Mouse (Mus musculus) embryonic facial prominence, embryonic 13.5 days (tissue): ENCODE results near the gene Grk6. TPM values are rescaled to one million over a fixed set of nuclear protein-coding genes. Genes with fewer than 3 reads are reported as not detected.

Source experiments
- ATAC-seq: fragments of 200-750 bp; cut with Nextera tagmentation; 2 replicates; pipeline ENCODE4 v1.8.0; 2017; ENCODE audit warnings: low read depth; ENCODE audit not compliant: insufficient number of reproducible peaks, insufficient read depth, low FRiP score, low TSS enrichment
- H3K27ac ChIP-seq: fragments of 300-500 bp; sonication (generic); 2 replicates; pipeline ENCODE4 v1.5.1; 2015; ENCODE audit warnings: moderate library complexity, mild to moderate bottlenecking, inconsistent platforms
- H3K27me3 ChIP-seq: fragments of 300-500 bp; sonication (generic); 2 replicates; pipeline ENCODE4 v1.6.1; 2015; ENCODE audit warnings: mild to moderate bottlenecking, inconsistent platforms
- H3K36me3 ChIP-seq: fragments of 300-500 bp; sonication (generic); 2 replicates; pipeline ENCODE4 v1.6.1; 2015; ENCODE audit warnings: mild to moderate bottlenecking, inconsistent platforms
- H3K4me1 ChIP-seq: fragments of 300-500 bp; sonication (generic); 2 replicates; pipeline ENCODE4 v1.6.1; 2015; ENCODE audit warnings: inconsistent platforms
- H3K4me2 ChIP-seq: fragments of 300-500 bp; sonication (generic); 2 replicates; pipeline ENCODE4 v1.6.1; 2015; ENCODE audit warnings: moderate library complexity, mild to moderate bottlenecking, inconsistent platforms
- H3K4me3 ChIP-seq: fragments of 300-500 bp; sonication (generic); 2 replicates; pipeline ENCODE4 v1.5.1; 2015; ENCODE audit warnings: mild to moderate bottlenecking, inconsistent platforms
- H3K9ac ChIP-seq: fragments of 300-500 bp; sonication (generic); 2 replicates; pipeline ENCODE4 v1.6.1; 2015; ENCODE audit warnings: mild to moderate bottlenecking, inconsistent platforms
- H3K9me3 ChIP-seq: fragments of 300-500 bp; sonication (generic); 2 replicates; pipeline ENCODE4 v1.6.1; 2016; ENCODE audit warnings: inconsistent platforms
- WGBS: fragments of 180-500 bp; shearing (Covaris S2); methylation state at CpG from one replicate; pipeline ENCODE4 v1.1.7; 2015; ENCODE audit warnings: mixed read lengths; 5-methylcytosine and 5-hydroxymethylcytosine counted together
- polyA plus RNA-seq: library from polyadenylated mRNA; unstranded; fragments of >200 nt; fragmentation: Nextera tagmentation; extraction: Ambion mirVana; gene quantifications from 2 replicates; pipeline ENCODE4 v1.2.1, GENCODE M21; 2015

The Grk6 gene
- polyA plus RNA-seq, 1 experiment from 2014 or later, result 36.4 TPM

- Histone ChIP-seq H3K4me2 (no peak overlapping the region), H3K4me1 (peaks cover 22% of the 10 kb centered on the region), H3K9ac (no peak overlapping the region), H3K27me3 (no peaks in the 10 kb centered on the region), H3K36me3 (peaks cover 27% of the 10 kb centered on the region), H3K9me3 (no peaks in the 10 kb centered on the region), H3K4me3 (no peak overlapping the region), H3K27ac (no peak overlapping the region)
- no peak for ATAC-seq
- WGBS, result 25% methylated on average over 18 of the region's 18 CpGs
Observed at GRCm38 (mm10) chr13:55494883-55495621, 50.2 kb downstream of the Grk6 start.

GRCm38 (mm10) chr13:55495702-55496101, 50.8 kb downstream of the Grk6 start:
- Histone ChIP-seq H3K27ac (no peak overlapping the region), H3K9ac (0 out of 2 replicates have a peak overlapping the region, but pooled peaks have one; percentile 11), H3K9me3 (no peaks in the 10 kb centered on the region), H3K4me2 (no peak overlapping the region), H3K4me3 (no peak overlapping the region), H3K36me3 (peaks cover 34% of the 10 kb centered on the region), H3K4me1 (peaks cover 22% of the 10 kb centered on the region), H3K27me3 (no peaks in the 10 kb centered on the region)
- 29% methylated on average over 4 of the region's 4 CpGs for WGBS
- ATAC-seq, result no peak

GRCm38 (mm10) chr13:55496661-55497060, 51.8 kb downstream of the Grk6 start:
- Histone ChIP-seq H3K9ac (no peak overlapping the region), H3K27me3 (no peaks in the 10 kb centered on the region), H3K9me3 (no peaks in the 10 kb centered on the region), H3K4me3 (no peak overlapping the region), H3K4me1 (peaks cover 22% of the 10 kb centered on the region), H3K36me3 (peaks cover 43% of the 10 kb centered on the region), H3K27ac (no peak overlapping the region), H3K4me2 (no peak overlapping the region)
- WGBS, result 91% methylated on average over 6 of the region's 6 CpGs
- no peak for ATAC-seq

- WGBS, result 68% methylated on average over 11 of the region's 11 CpGs
- peaks cover 66% of the 10 kb centered on the region for H3K36me3 ChIP-seq
Observed at GRCm38 (mm10) chr13:55498906-55499305, 54.0 kb downstream of the Grk6 start.

GRCm38 (mm10) chr13:55500575-55500974, 55.7 kb downstream of the Grk6 start:
- Histone ChIP-seq H3K9ac (no peak overlapping the region), H3K4me2 (no peak overlapping the region), H3K4me1 (peaks cover 10% of the 10 kb centered on the region), H3K36me3 (peaks cover 83% of the 10 kb centered on the region), H3K9me3 (no peaks in the 10 kb centered on the region), H3K27ac (no peak overlapping the region), H3K27me3 (no peaks in the 10 kb centered on the region), H3K4me3 (no peak overlapping the region)
- WGBS, result 83% methylated on average over 10 of the region's 10 CpGs
- ATAC-seq, result no peak

More at GRCm38 (mm10) chr13:55498906-55499305, 54.0 kb downstream of the Grk6 start:
- Histone ChIP-seq H3K4me2 (no peak overlapping the region), H3K27me3 (no peaks in the 10 kb centered on the region), H3K9ac (no peak overlapping the region), H3K4me1 (peaks cover 22% of the 10 kb centered on the region), H3K4me3 (no peak overlapping the region), H3K27ac (no peak overlapping the region), H3K9me3 (no peaks in the 10 kb centered on the region)
- ATAC-seq, result no peak

GRCm38 (mm10) chr13:55502405-55502804, 57.5 kb downstream of the Grk6 start:
- Histone ChIP-seq H3K27ac (no peak overlapping the region), H3K27me3 (no peaks in the 10 kb centered on the region), H3K4me1 (no peaks in the 10 kb centered on the region; the same call in 1 of the 2 replicates), H3K9ac (no peak overlapping the region), H3K9me3 (no peaks in the 10 kb centered on the region), H3K36me3 (peaks cover 97% of the 10 kb centered on the region), H3K4me3 (no peak overlapping the region), H3K4me2 (no peak overlapping the region)
- WGBS, result 89% methylated on average over 8 of the region's 8 CpGs
- no peak for ATAC-seq

- peaks cover 6% of the 10 kb centered on the region; the same call in 1 of the 2 replicates for H3K4me1 ChIP-seq
- no peak overlapping the region for H3K4me3 ChIP-seq
- H3K27ac ChIP-seq, result no peak overlapping the region
- H3K4me2 ChIP-seq, result no peak overlapping the region
- no peaks in the 10 kb centered on the region for H3K27me3 ChIP-seq
- H3K9ac ChIP-seq, result no peak overlapping the region
- H3K9me3 ChIP-seq, result no peaks in the 10 kb centered on the region
- WGBS, result 83% methylated on average over 5 of the region's 5 CpGs
- peaks cover 100% of the 10 kb centered on the region for H3K36me3 ChIP-seq
- ATAC-seq, result no peak
Observed at GRCm38 (mm10) chr13:55504390-55504789, 59.5 kb downstream of the Grk6 start.

GRCm38 (mm10) chr13:55505810-55506209, 60.9 kb downstream of the Grk6 start:
- peaks cover 90% of the 10 kb centered on the region for H3K36me3 ChIP-seq
- 90% methylated on average over 9 of the region's 9 CpGs for WGBS

GRCm38 (mm10) chr13:55506697-55507096, 61.8 kb downstream of the Grk6 start:
- Histone ChIP-seq H3K4me3 (no peak overlapping the region), H3K4me1 (peaks cover 25% of the 10 kb centered on the region), H3K27me3 (no peaks in the 10 kb centered on the region), H3K36me3 (peaks cover 81% of the 10 kb centered on the region), H3K9ac (0 out of 2 replicates have a peak overlapping the region, but pooled peaks have one; percentile 17), H3K27ac (no peak overlapping the region), H3K4me2 (no peak overlapping the region), H3K9me3 (no peaks in the 10 kb centered on the region)
- ATAC-seq, result no peak
- WGBS, result 92% methylated on average over 10 of the region's 10 CpGs

More at GRCm38 (mm10) chr13:55505810-55506209, 60.9 kb downstream of the Grk6 start:
- Histone ChIP-seq H3K4me3 (no peak overlapping the region), H3K9ac (no peak overlapping the region), H3K27ac (no peak overlapping the region), H3K9me3 (no peaks in the 10 kb centered on the region), H3K4me1 (peaks cover 16% of the 10 kb centered on the region), H3K27me3 (no peaks in the 10 kb centered on the region), H3K4me2 (no peak overlapping the region)
- ATAC-seq, result no peak

GRCm38 (mm10) chr13:55507877-55508276, 63.0 kb downstream of the Grk6 start:
- H3K27ac ChIP-seq, result no peak overlapping the region
- no peak overlapping the region for H3K9ac ChIP-seq
- no peaks in the 10 kb centered on the region for H3K9me3 ChIP-seq
- H3K36me3 ChIP-seq, result peaks cover 69% of the 10 kb centered on the region
- no peak overlapping the region for H3K4me3 ChIP-seq
- no peak overlapping the region for H3K4me2 ChIP-seq
- H3K27me3 ChIP-seq, result no peaks in the 10 kb centered on the region
- ATAC-seq, result no peak
- 62% methylated on average over 11 of the region's 11 CpGs for WGBS
- H3K4me1 ChIP-seq, result peaks cover 35% of the 10 kb centered on the region

- H3K4me2 ChIP-seq, result no peak overlapping the region
- no peaks in the 10 kb centered on the region for H3K27me3 ChIP-seq
- H3K27ac ChIP-seq, result no peak overlapping the region
- H3K4me1 ChIP-seq, result peaks cover 35% of the 10 kb centered on the region
- peaks cover 62% of the 10 kb centered on the region for H3K36me3 ChIP-seq
- ATAC-seq, result no peak
- no peak overlapping the region for H3K9ac ChIP-seq
- no peaks in the 10 kb centered on the region for H3K9me3 ChIP-seq
- no peak overlapping the region for H3K4me3 ChIP-seq
- WGBS, result 84% methylated on average over 10 of the region's 10 CpGs
Observed at GRCm38 (mm10) chr13:55508531-55508930, 63.7 kb downstream of the Grk6 start.

- peak overlapping the region; percentile 32; the same call in 1 of the 2 replicates for H3K9ac ChIP-seq
- no peak for ATAC-seq
- H3K4me2 ChIP-seq, result peak overlapping the region; percentile 92
- peak overlapping the region; percentile 89 for H3K27ac ChIP-seq
- H3K36me3 ChIP-seq, result peaks cover 45% of the 10 kb centered on the region
- peaks cover 35% of the 10 kb centered on the region for H3K4me1 ChIP-seq
- H3K4me3 ChIP-seq, result 0 out of 2 replicates have a peak overlapping the region, but pooled peaks have one; percentile 87
- no peaks in the 10 kb centered on the region for H3K9me3 ChIP-seq
- 29% methylated on average over 3 of the region's 3 CpGs for WGBS
- no peaks in the 10 kb centered on the region for H3K27me3 ChIP-seq
Observed at GRCm38 (mm10) chr13:55510332-55510667, 65.4 kb downstream of the Grk6 start.
